Mouse (Mus musculus): ENCODE measurements around the gene Atp7b.
A peak's percentile ranks its signal among the peaks of the same experiment; 100 is the strongest.

GRCm38 (mm10) chr8:22037022-22037421, 23.1 kb downstream of the Atp7b start:
- no peak for TF ChIP-seq CTCF (IDR thresholded peaks at IDR 0.05)
- TF ChIP-seq EP300 (IDR thresholded peaks at IDR 0.05) = peak; percentile 71
